Mouse (Mus musculus) thymus, postnatal 4 days (tissue): Measurements from ENCODE around the gene Btbd17.

Experiments
- DNase-seq: peaks from one replicate; pipeline ENCODE4 v3.0.0; 2021

The Btbd17 gene

DNA sequence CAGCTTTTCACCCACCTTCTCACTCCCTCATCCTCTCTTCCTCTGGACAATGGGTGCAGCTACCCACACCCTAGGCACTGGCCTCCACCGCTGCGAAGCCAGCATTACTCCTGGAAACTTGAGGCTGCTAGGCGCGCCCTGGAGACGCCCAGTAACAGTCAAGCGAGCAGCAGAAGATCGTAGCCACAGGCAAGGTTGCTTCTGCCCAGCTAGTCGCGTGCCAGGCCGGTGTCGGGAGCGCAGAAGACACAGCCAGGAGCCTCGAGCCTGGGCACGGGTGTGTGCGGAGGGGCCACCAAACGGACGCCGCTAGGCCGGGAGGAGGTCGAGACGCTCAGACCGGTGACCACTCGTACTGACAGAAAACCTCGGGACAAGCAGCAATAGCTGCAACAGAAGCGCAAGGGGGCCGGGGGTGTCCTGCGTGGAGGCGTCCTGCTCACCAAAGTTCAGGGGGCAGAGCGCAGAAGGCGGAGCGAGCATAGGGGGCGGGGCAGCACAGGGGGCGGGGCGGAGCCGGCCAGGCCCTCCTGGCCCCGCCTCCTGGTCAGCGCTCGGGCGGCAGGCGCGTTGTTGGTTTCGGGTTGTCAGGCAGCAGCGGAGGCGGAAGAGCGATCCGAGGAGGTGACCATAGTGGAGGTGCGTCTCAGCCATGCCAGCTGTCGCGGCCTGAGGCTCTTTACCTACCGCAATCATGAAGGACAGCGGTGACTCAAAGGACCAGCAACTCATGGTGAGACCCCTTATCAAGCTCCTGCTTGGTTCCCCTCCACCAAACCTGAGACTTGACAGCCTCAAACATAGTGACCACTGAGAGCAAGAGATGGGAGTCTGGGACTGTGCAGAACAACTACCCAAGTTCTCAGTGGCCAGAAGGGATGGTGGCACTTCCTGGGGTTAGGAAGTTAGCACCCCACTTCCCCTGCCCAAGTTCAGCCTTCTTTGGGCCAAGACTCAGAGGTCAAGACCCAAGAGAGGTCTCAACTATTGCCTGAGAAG lies 30.6 kb downstream of the Btbd17 start, which contains the start of gene Kif19a:
Kif19a (plus strand) TSS at position 569 of the 999 bp plus-strand sequence.
- peak; percentile 35 for DNase-seq

DNA sequence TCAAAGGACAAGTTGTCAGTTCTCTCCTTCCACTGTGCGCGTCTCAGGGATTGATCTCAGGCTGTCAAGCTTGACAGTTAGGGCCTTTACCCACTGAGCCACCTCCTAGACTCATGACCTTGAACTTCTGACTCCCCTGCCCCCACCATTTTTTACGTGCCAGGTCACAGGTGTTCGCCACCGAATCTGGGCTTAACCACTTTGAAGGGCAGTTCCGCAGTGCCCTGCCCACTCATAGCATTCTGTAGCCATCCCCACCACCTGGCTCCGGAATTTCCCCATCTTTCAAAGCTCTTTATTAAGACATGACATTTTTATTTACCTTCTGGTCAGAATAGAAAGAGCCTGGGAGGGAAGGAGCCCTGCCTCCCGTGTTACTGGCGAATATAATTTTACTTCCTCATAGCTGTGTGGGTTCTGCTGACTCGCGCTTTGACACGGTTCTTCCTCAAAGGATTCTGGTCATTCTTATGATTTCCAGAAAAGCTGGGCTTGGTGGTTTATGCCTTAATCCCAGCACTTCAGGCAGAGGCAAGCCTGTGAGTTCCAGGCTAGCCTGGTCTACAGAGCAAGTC lies 48.1 kb downstream of the Btbd17 start:
- DNase-seq: no peak

DNA sequence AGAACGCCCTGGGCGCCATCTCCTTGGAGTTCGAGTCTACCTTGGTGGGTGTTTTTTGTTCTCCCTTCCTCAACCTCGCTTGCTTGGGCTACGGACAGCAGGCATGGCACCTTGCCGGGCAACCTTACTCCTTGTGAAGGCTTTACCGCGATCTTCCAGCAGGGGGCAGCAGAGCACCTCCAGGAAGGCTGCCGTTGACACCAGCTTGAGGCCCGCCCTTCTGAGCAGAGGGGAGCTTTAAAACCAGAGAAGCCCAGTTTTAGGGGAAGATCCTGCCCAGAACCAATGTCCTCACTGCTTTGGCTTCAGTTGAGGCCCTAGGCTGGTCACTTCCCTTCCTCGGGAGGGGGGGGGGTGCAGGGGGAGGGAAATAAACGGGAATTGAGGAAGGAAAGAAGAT lies 50.6 kb downstream of the Btbd17 start:
- peak; percentile 95 for DNase-seq

DNA sequence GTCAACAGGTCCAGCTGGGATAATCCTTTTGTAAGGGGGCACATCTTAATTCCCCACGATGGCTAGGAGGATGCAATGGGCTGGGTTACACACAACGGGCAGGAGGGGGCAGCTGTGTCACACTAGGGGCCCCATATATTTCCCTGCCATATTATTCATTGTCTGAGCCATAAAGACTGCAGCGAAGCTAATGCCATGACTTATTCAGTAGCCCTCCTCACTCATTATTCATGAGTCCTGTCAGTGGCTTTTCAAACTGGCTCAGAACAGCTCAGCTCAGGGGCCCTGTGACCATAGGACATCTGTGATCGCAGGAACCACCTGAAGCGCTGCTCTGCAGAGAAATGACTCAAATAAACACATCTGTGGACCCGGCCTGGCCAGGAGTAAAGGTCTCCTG lies 54.3 kb downstream of the Btbd17 start:
- no peak for DNase-seq
